Mouse (Mus musculus) lung, adult 2 months (tissue): ENCODE measurements around the gene 2010111I01Rik. TPM values are rescaled to one million over a fixed set of nuclear protein-coding genes. Genes with fewer than 3 reads are reported as not detected.

ENCODE experiments used
- DNase-seq: peaks from one replicate; pipeline ENCODE4 v3.0.0; 2022
- H3K4me1 ChIP-seq: fragments of 200-500 bp; 2 replicates; pipeline ENCODE4 v1.6.1; 2011; ENCODE audit warnings: low read length; ENCODE audit not compliant: control insufficient read depth, insufficient read depth
- H3K4me3 ChIP-seq: fragments of 200-500 bp; replicated peaks from 2 replicates; pipeline ENCODE3; 2011; ENCODE audit warnings: low read depth, mild to moderate bottlenecking, control low read depth, low read length; ENCODE audit errors: extremely low read depth
- CTCF ChIP-seq: fragments of 200-500 bp; IDR thresholded peaks from 2 replicates; pipeline ENCODE4 v1.5.1; 2011; ENCODE audit warnings: mild to moderate bottlenecking, low read length, control low read depth; ENCODE audit not compliant: insufficient read depth
- POLR2A ChIP-seq: fragments of 200-500 bp; IDR thresholded peaks from 2 replicates; pipeline ENCODE4 v1.6.1; 2011; ENCODE audit warnings: low read depth, mild to moderate bottlenecking, control low read depth, low read length, borderline replicate concordance; ENCODE audit errors: extremely low read depth
- WGBS: fragments of 180-500 bp; shearing (Covaris S2); methylation state at CpG from one replicate; pipeline ENCODE4 v1.1.7; 2018; 5-methylcytosine and 5-hydroxymethylcytosine counted together
- polyA plus RNA-seq: library from polyadenylated mRNA; depleted of rRNA; stranded (reverse); fragments of >200 nt; gene quantifications from 2 replicates; pipeline ENCODE4 v1.2.3, GENCODE M21; 2012

Gene 2010111I01Rik
- polyA plus RNA-seq, 1 experiment: 143 TPM

- TF ChIP-seq POLR2A: no peak
- no peak for TF ChIP-seq CTCF
- WGBS: 95% methylated on average over 3 of the region's 3 CpGs
- no peak for DNase-seq
- Histone ChIP-seq H3K4me3 (no peak overlapping the region), H3K4me1 (no peaks in the 10 kb centered on the region)
These were observed 51.4 kb downstream of the 2010111I01Rik start for GRCm38 (mm10) chr13:63016056-63016455.

- peaks cover 3% of the 10 kb centered on the region; the same call in 1 of the 2 replicates for H3K4me1 ChIP-seq
- no peak overlapping the region for H3K4me3 ChIP-seq
- TF ChIP-seq CTCF (no peak), POLR2A (no peak)
- WGBS: 53% methylated on average over 7 of the region's 7 CpGs
- DNase-seq: no peak
These were observed 58.8 kb downstream of the 2010111I01Rik start for GRCm38 (mm10) chr13:63023243-63024217.

GRCm38 (mm10) chr13:63030023-63030422 lies 65.3 kb downstream of the 2010111I01Rik start:
- no peaks in the 10 kb centered on the region for H3K4me1 ChIP-seq
- WGBS: 42% methylated on average over 1 of the region's 1 CpGs
- H3K4me3 ChIP-seq: no peak overlapping the region
- DNase-seq: no peak
- TF ChIP-seq CTCF (no peak), POLR2A (no peak)

GRCm38 (mm10) chr13:63031244-63031643 lies 66.6 kb downstream of the 2010111I01Rik start:
- Histone ChIP-seq H3K4me1 (no peaks in the 10 kb centered on the region), H3K4me3 (no peak overlapping the region)
- TF ChIP-seq CTCF: no peak
- no peak for TF ChIP-seq POLR2A
- no peak for DNase-seq
- WGBS: 81% methylated on average over 1 of the region's 1 CpGs

GRCm38 (mm10) chr13:63032304-63032830 lies 67.7 kb downstream of the 2010111I01Rik start:
- Histone ChIP-seq H3K4me1 (no peaks in the 10 kb centered on the region), H3K4me3 (no peak overlapping the region)
- WGBS: 69% methylated on average over 5 of the region's 5 CpGs
- TF ChIP-seq POLR2A: no peak
- no peak for TF ChIP-seq CTCF
- DNase-seq: no peak

GRCm38 (mm10) chr13:63032958-63033357 lies 68.3 kb downstream of the 2010111I01Rik start:
- TF ChIP-seq CTCF (no peak), POLR2A (no peak)
- 66% methylated on average over 8 of the region's 8 CpGs for WGBS
- Histone ChIP-seq H3K4me1 (no peaks in the 10 kb centered on the region), H3K4me3 (no peak overlapping the region)
- no peak for DNase-seq

- DNase-seq: no peak
- no peak for TF ChIP-seq POLR2A
- TF ChIP-seq CTCF: no peak
- 76% methylated on average over 2 of the region's 2 CpGs for WGBS
These were observed 68.7 kb downstream of the 2010111I01Rik start for GRCm38 (mm10) chr13:63033364-63033763.

GRCm38 (mm10) chr13:63034666-63035065 lies 70.0 kb downstream of the 2010111I01Rik start:
- Histone ChIP-seq H3K4me3 (no peak overlapping the region), H3K4me1 (peaks cover 2% of the 10 kb centered on the region; the same call in 1 of the 2 replicates)
- TF ChIP-seq CTCF (no peak), POLR2A (no peak)
- DNase-seq: no peak
- WGBS: 66% methylated on average over 4 of the region's 4 CpGs

More at GRCm38 (mm10) chr13:63033364-63033763, 68.7 kb downstream of the 2010111I01Rik start:
- no peak overlapping the region for H3K4me3 ChIP-seq
- no peaks in the 10 kb centered on the region for H3K4me1 ChIP-seq

GRCm38 (mm10) chr13:63037906-63038305 lies 73.2 kb downstream of the 2010111I01Rik start:
- no peak for DNase-seq
- Histone ChIP-seq H3K4me3 (no peak overlapping the region), H3K4me1 (peaks cover 4% of the 10 kb centered on the region)
- WGBS: 54% methylated on average over 10 of the region's 10 CpGs
- TF ChIP-seq CTCF (no peak), POLR2A (no peak)

GRCm38 (mm10) chr13:63038415-63038814 lies 73.7 kb downstream of the 2010111I01Rik start:
- TF ChIP-seq POLR2A (no peak), CTCF (no peak)
- no peak for DNase-seq
- peaks cover 4% of the 10 kb centered on the region for H3K4me1 ChIP-seq
- H3K4me3 ChIP-seq: no peak overlapping the region
- WGBS: 74% methylated on average over 2 of the region's 2 CpGs
